Mouse (Mus musculus) neural tube, embryonic 13.5 days (tissue): Measurements from ENCODE around the gene Hlcs. TPM values are rescaled to one million over a fixed set of nuclear protein-coding genes. Genes with fewer than 3 reads are reported as not detected.

Source experiments
- ATAC-seq: fragments of 200-750 bp; cut with Nextera tagmentation; 2 replicates; pipeline ENCODE4 v1.8.0; 2017; ENCODE audit warnings: low read depth, mild to moderate bottlenecking, moderate TSS enrichment, moderate library complexity
- H3K27ac ChIP-seq: fragments of 300-500 bp; sonication (generic); replicated peaks from 2 replicates; pipeline ENCODE4 v1.5.1; 2015; ENCODE audit warnings: moderate library complexity, mild to moderate bottlenecking, inconsistent platforms
- H3K27me3 ChIP-seq: fragments of 300-500 bp; sonication (generic); 2 replicates; pipeline ENCODE4 v1.6.1; 2015; ENCODE audit warnings: mild to moderate bottlenecking, inconsistent platforms
- H3K36me3 ChIP-seq: fragments of 300-500 bp; sonication (generic); 2 replicates; pipeline ENCODE4 v1.6.1; 2015; ENCODE audit warnings: mild to moderate bottlenecking, inconsistent platforms
- H3K4me1 ChIP-seq: fragments of 300-500 bp; sonication (generic); replicated peaks from 2 replicates; pipeline ENCODE4 v1.6.1; 2015; ENCODE audit warnings: inconsistent platforms
- H3K4me2 ChIP-seq: fragments of 300-500 bp; sonication (generic); 2 replicates; pipeline ENCODE4 v1.6.1; 2015; ENCODE audit warnings: inconsistent platforms, mild to moderate bottlenecking, moderate library complexity
- H3K4me3 ChIP-seq: fragments of 300-500 bp; sonication (generic); 2 replicates; pipeline ENCODE4 v1.5.1; 2015; ENCODE audit warnings: mild to moderate bottlenecking, inconsistent platforms
- H3K9ac ChIP-seq: fragments of 300-500 bp; sonication (generic); 2 replicates; pipeline ENCODE4 v1.6.1; 2015; ENCODE audit warnings: moderate library complexity, mild to moderate bottlenecking, inconsistent platforms
- H3K9me3 ChIP-seq: fragments of 300-500 bp; sonication (generic); 2 replicates; pipeline ENCODE4 v1.6.1; 2016; ENCODE audit warnings: inconsistent platforms
- WGBS: fragments of 180-500 bp; shearing (Covaris S2); methylation state at CpG from one replicate; pipeline ENCODE4 v1.1.7; 2015; 5-methylcytosine and 5-hydroxymethylcytosine counted together
- polyA plus RNA-seq: library from polyadenylated mRNA; unstranded; fragments of >200 nt; fragmentation: Nextera tagmentation; extraction: Ambion mirVana; gene quantifications from 2 replicates; pipeline ENCODE4 v1.2.1, GENCODE M21; 2015

Hlcs gene
- polyA plus RNA-seq, 1 experiment from 2014 or later, result 7.9 TPM

GRCm38 (mm10) chr16:94264611-94265010, 48.8 kb downstream of the Hlcs start:
- WGBS, result 72% methylated on average over 6 of the region's 6 CpGs
- H3K27ac ChIP-seq, result 0 out of 2 replicates have a peak overlapping the region, but pooled peaks have one; percentile 1
- H3K9me3 ChIP-seq, result no peaks in the 10 kb centered on the region
- no peak overlapping the region for H3K9ac ChIP-seq
- ATAC-seq, result no peak
- no peak overlapping the region for H3K4me2 ChIP-seq
- no peak overlapping the region for H3K4me3 ChIP-seq
- H3K4me1 ChIP-seq, result peaks cover 8% of the 10 kb centered on the region
- no peaks in the 10 kb centered on the region for H3K27me3 ChIP-seq
- 0 out of 2 replicates have a peak, but pooled peaks cover 7% of the 10 kb centered on the region for H3K36me3 ChIP-seq

- H3K9ac ChIP-seq, result no peak overlapping the region
- 91% methylated on average over 19 of the region's 19 CpGs for WGBS
- peaks cover 8% of the 10 kb centered on the region for H3K4me1 ChIP-seq
- no peak overlapping the region for H3K27ac ChIP-seq
- ATAC-seq, result no peak
- no peak overlapping the region for H3K4me3 ChIP-seq
- H3K27me3 ChIP-seq, result no peaks in the 10 kb centered on the region
- H3K4me2 ChIP-seq, result no peak overlapping the region
- no peaks in the 10 kb centered on the region for H3K9me3 ChIP-seq
- 0 out of 2 replicates have a peak, but pooled peaks cover 4% of the 10 kb centered on the region for H3K36me3 ChIP-seq
Observed at GRCm38 (mm10) chr16:94262501-94262900, 50.9 kb downstream of the Hlcs start.

- no peaks in the 10 kb centered on the region for H3K36me3 ChIP-seq
- H3K4me3 ChIP-seq, result no peak overlapping the region
- H3K27ac ChIP-seq, result no peak overlapping the region
- peaks cover 8% of the 10 kb centered on the region for H3K4me1 ChIP-seq
- no peak overlapping the region for H3K4me2 ChIP-seq
- 0 out of 2 replicates have a peak, but pooled peaks cover 3% of the 10 kb centered on the region for H3K27me3 ChIP-seq
- no peaks in the 10 kb centered on the region for H3K9me3 ChIP-seq
- 89% methylated on average over 19 of the region's 19 CpGs for WGBS
- H3K9ac ChIP-seq, result no peak overlapping the region
- no peak for ATAC-seq
Observed at GRCm38 (mm10) chr16:94260938-94261630, 52.3 kb downstream of the Hlcs start.

GRCm38 (mm10) chr16:94258366-94259310, 54.7 kb downstream of the Hlcs start:
- Histone ChIP-seq H3K4me2 (no peak overlapping the region), H3K9ac (no peak overlapping the region), H3K9me3 (no peaks in the 10 kb centered on the region), H3K27ac (no peak overlapping the region), H3K27me3 (0 out of 2 replicates have a peak, but pooled peaks cover 3% of the 10 kb centered on the region), H3K4me1 (peaks cover 12% of the 10 kb centered on the region), H3K36me3 (no peaks in the 10 kb centered on the region), H3K4me3 (no peak overlapping the region)
- WGBS, result 59% methylated on average over 14 of the region's 14 CpGs
- peak; percentile 71 for ATAC-seq

- no peak overlapping the region for H3K9ac ChIP-seq
- ATAC-seq, result no peak
- WGBS, result 85% methylated on average over 4 of the region's 4 CpGs
Observed at GRCm38 (mm10) chr16:94255592-94255991, 57.8 kb downstream of the Hlcs start.

GRCm38 (mm10) chr16:94255035-94255434, 58.3 kb downstream of the Hlcs start:
- 92% methylated on average over 6 of the region's 6 CpGs for WGBS
- no peak for ATAC-seq

More at GRCm38 (mm10) chr16:94255592-94255991, 57.8 kb downstream of the Hlcs start:
- Histone ChIP-seq H3K4me3 (no peak overlapping the region), H3K4me2 (no peak overlapping the region), H3K27me3 (0 out of 2 replicates have a peak, but pooled peaks cover 3% of the 10 kb centered on the region), H3K27ac (no peak overlapping the region), H3K36me3 (no peaks in the 10 kb centered on the region), H3K9me3 (no peaks in the 10 kb centered on the region), H3K4me1 (peaks cover 15% of the 10 kb centered on the region)

GRCm38 (mm10) chr16:94254415-94254891, 58.9 kb downstream of the Hlcs start:
- Histone ChIP-seq H3K36me3 (no peaks in the 10 kb centered on the region), H3K9me3 (no peaks in the 10 kb centered on the region), H3K4me3 (no peak overlapping the region), H3K4me1 (peaks cover 24% of the 10 kb centered on the region), H3K9ac (no peak overlapping the region), H3K4me2 (no peak overlapping the region), H3K27me3 (0 out of 2 replicates have a peak, but pooled peaks cover 3% of the 10 kb centered on the region), H3K27ac (no peak overlapping the region)
- ATAC-seq, result no peak
- WGBS, result 29% methylated on average over 12 of the region's 12 CpGs

More at GRCm38 (mm10) chr16:94255035-94255434, 58.3 kb downstream of the Hlcs start:
- Histone ChIP-seq H3K9ac (no peak overlapping the region), H3K4me3 (no peak overlapping the region), H3K27me3 (0 out of 2 replicates have a peak, but pooled peaks cover 3% of the 10 kb centered on the region), H3K4me1 (peaks cover 21% of the 10 kb centered on the region), H3K36me3 (no peaks in the 10 kb centered on the region), H3K4me2 (no peak overlapping the region), H3K27ac (no peak overlapping the region), H3K9me3 (no peaks in the 10 kb centered on the region)

- 0 out of 2 replicates have a peak, but pooled peaks cover 6% of the 10 kb centered on the region for H3K27me3 ChIP-seq
- no peaks in the 10 kb centered on the region for H3K9me3 ChIP-seq
- H3K36me3 ChIP-seq, result no peaks in the 10 kb centered on the region
- 60% methylated on average over 24 of the region's 24 CpGs for WGBS
- H3K27ac ChIP-seq, result no peak overlapping the region
- no peak overlapping the region for H3K4me2 ChIP-seq
- no peak overlapping the region for H3K9ac ChIP-seq
- H3K4me3 ChIP-seq, result no peak overlapping the region
- no peak for ATAC-seq
- peaks cover 24% of the 10 kb centered on the region for H3K4me1 ChIP-seq
Observed at GRCm38 (mm10) chr16:94253671-94254414, 59.5 kb downstream of the Hlcs start.

- Histone ChIP-seq H3K36me3 (no peaks in the 10 kb centered on the region), H3K4me1 (peaks cover 24% of the 10 kb centered on the region), H3K27ac (no peak overlapping the region), H3K27me3 (peaks cover 11% of the 10 kb centered on the region; the same call in 1 of the 2 replicates), H3K9me3 (no peaks in the 10 kb centered on the region), H3K9ac (no peak overlapping the region), H3K4me2 (no peak overlapping the region), H3K4me3 (no peak overlapping the region)
- ATAC-seq, result no peak
- WGBS, result 69% methylated on average over 13 of the region's 13 CpGs
Observed at GRCm38 (mm10) chr16:94251756-94252155, 61.6 kb downstream of the Hlcs start.

GRCm38 (mm10) chr16:94250640-94251349, 62.6 kb downstream of the Hlcs start:
- no peak overlapping the region for H3K4me2 ChIP-seq
- 84% methylated on average over 15 of the region's 15 CpGs for WGBS
- no peaks in the 10 kb centered on the region for H3K9me3 ChIP-seq
- no peak for ATAC-seq
- H3K4me3 ChIP-seq, result no peak overlapping the region
- no peak overlapping the region for H3K27ac ChIP-seq
- no peak overlapping the region for H3K9ac ChIP-seq
- peaks cover 24% of the 10 kb centered on the region for H3K4me1 ChIP-seq
- no peaks in the 10 kb centered on the region for H3K36me3 ChIP-seq
- peaks cover 10% of the 10 kb centered on the region for H3K27me3 ChIP-seq

- Histone ChIP-seq H3K4me1 (peaks cover 24% of the 10 kb centered on the region), H3K4me2 (no peak overlapping the region), H3K4me3 (no peak overlapping the region), H3K9me3 (no peaks in the 10 kb centered on the region), H3K27ac (no peak overlapping the region), H3K9ac (no peak overlapping the region), H3K27me3 (peaks cover 17% of the 10 kb centered on the region), H3K36me3 (no peaks in the 10 kb centered on the region)
- WGBS, result 60% methylated on average over 12 of the region's 12 CpGs
- no peak for ATAC-seq
Observed at GRCm38 (mm10) chr16:94250136-94250535, 63.2 kb downstream of the Hlcs start.
